Mouse (Mus musculus): ENCODE data around the gene Mavs. TPM values are rescaled to one million over a fixed set of nuclear protein-coding genes. Genes with fewer than 3 reads are reported as not detected.

Mavs gene
- polyA plus RNA-seq, 1 experiment from 2014 or later = 14.1 TPM

GRCm38 (mm10) chr2:131255738-131256137 lies 21.9 kb downstream of the Mavs start:
- no peak overlapping the region for H3K4me3 ChIP-seq (ENCODE audit: low read depth, low read length)
- TF ChIP-seq CTCF (IDR thresholded peaks at IDR 0.05) (no peak), EP300 (IDR thresholded peaks at IDR 0.05) (no peak)
- no peaks in the 10 kb centered on the region for H3K36me3 ChIP-seq (ENCODE audit: insufficient read depth, low read length)
- H3K27ac ChIP-seq (ENCODE audit: low read length) = no peak overlapping the region
- ATAC-seq = no peak
- H3K4me1 ChIP-seq (ENCODE audit: insufficient read depth, low read depth, low read length) = peaks cover 4% of the 10 kb centered on the region; the same call in 1 of the 2 replicates
- no peak overlapping the region for H3K4me2 ChIP-seq (replicated peaks; ENCODE audit: low read depth, low read length)
- H3K9ac ChIP-seq (replicated peaks; ENCODE audit: low read depth) = no peak overlapping the region
- no peaks in the 10 kb centered on the region for H3K27me3 ChIP-seq (replicated peaks; ENCODE audit: insufficient read depth, low read length)
- no peaks in the 10 kb centered on the region for H3K9me3 ChIP-seq (ENCODE audit: low read length)
- no peak for DNase-seq (ENCODE audit: low spot score)
- WGBS = 58% methylated on average over 3 of the region's 3 CpGs

- Histone ChIP-seq H3K27ac (ENCODE audit: low read length) (no peak overlapping the region), H3K36me3 (ENCODE audit: insufficient read depth, low read length) (no peaks in the 10 kb centered on the region), H3K4me2 (replicated peaks; ENCODE audit: low read depth, low read length) (no peak overlapping the region), H3K9ac (replicated peaks; ENCODE audit: low read depth) (no peak overlapping the region), H3K9me3 (ENCODE audit: low read length) (no peaks in the 10 kb centered on the region), H3K27me3 (replicated peaks; ENCODE audit: insufficient read depth, low read length) (no peaks in the 10 kb centered on the region), H3K4me1 (ENCODE audit: insufficient read depth, low read depth, low read length) (peaks cover 4% of the 10 kb centered on the region; the same call in 1 of the 2 replicates), H3K4me3 (ENCODE audit: low read depth, low read length) (no peak overlapping the region)
- ATAC-seq = no peak
- TF ChIP-seq CTCF (IDR thresholded peaks at IDR 0.05) (no peak), EP300 (IDR thresholded peaks at IDR 0.05) (no peak)
- WGBS = 77% methylated on average over 8 of the region's 8 CpGs
- DNase-seq (ENCODE audit: low spot score) = no peak
Observed at GRCm38 (mm10) chr2:131258693-131259092, 24.8 kb downstream of the Mavs start.

DNA sequence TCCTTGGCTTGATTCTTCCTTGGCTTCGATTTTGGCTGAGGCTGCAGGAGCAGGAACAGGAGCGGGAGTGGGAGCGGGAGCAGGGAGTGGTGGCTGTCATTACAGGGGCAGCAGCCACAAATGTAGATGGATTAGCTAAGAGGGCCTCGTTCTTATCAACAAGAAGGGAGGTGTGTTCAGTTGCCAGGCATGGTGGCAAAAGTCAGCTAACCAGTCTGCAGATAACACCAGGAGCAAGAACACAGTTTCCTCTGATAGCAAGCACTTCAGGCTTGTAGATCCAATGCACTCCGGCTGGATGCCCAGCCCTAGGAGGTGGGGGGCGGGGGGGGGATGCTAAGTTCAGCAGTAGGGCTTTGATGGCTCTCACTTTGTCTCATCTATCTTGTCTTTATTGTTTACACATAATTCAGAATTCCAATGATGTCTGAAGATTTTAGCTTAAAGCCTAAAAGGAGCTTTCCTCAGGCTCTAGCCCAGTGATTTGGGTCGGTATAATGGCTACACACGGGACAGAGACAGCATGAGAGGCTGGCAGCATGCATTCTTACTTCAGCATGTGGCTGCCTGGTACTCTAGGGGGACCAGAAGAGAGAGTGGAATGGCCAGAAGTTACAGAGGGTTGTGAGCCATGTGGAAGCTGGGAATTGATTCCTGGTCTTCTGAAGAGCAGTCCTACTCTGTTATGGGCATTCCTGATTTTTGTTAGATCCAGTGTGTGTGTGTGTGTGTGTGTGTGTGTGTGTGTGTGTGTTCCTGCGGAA lies 26.9 kb downstream of the Mavs start:
- Histone ChIP-seq H3K4me1 (ENCODE audit: insufficient read depth, low read depth, low read length) (peaks cover 7% of the 10 kb centered on the region; the same call in 1 of the 2 replicates), H3K27me3 (replicated peaks; ENCODE audit: insufficient read depth, low read length) (no peaks in the 10 kb centered on the region), H3K36me3 (ENCODE audit: insufficient read depth, low read length) (no peaks in the 10 kb centered on the region), H3K4me3 (ENCODE audit: low read depth, low read length) (no peak overlapping the region), H3K9me3 (ENCODE audit: low read length) (no peaks in the 10 kb centered on the region), H3K4me2 (replicated peaks; ENCODE audit: low read depth, low read length) (no peak overlapping the region), H3K27ac (ENCODE audit: low read length) (no peak overlapping the region), H3K9ac (replicated peaks; ENCODE audit: low read depth) (no peak overlapping the region)
- ATAC-seq (no peak), DNase-seq (ENCODE audit: low spot score) (no peak)
- WGBS = 29% methylated on average over 9 of the region's 9 CpGs
- TF ChIP-seq EP300 (IDR thresholded peaks at IDR 0.05) (no peak), CTCF (IDR thresholded peaks at IDR 0.05) (no peak)

- Histone ChIP-seq H3K4me2 (replicated peaks; ENCODE audit: low read depth, low read length) (peak overlapping the region; percentile 51), H3K4me3 (ENCODE audit: low read depth, low read length) (peak overlapping the region; percentile 82), H3K9ac (replicated peaks; ENCODE audit: low read depth) (peak overlapping the region; percentile 13; the same call in 1 of the 2 replicates), H3K27ac (ENCODE audit: low read length) (peak overlapping the region; percentile 99), H3K4me1 (ENCODE audit: insufficient read depth, low read depth, low read length) (peaks cover 7% of the 10 kb centered on the region; the same call in 1 of the 2 replicates), H3K9me3 (ENCODE audit: low read length) (no peaks in the 10 kb centered on the region), H3K36me3 (ENCODE audit: insufficient read depth, low read length) (no peaks in the 10 kb centered on the region), H3K27me3 (replicated peaks; ENCODE audit: insufficient read depth, low read length) (no peaks in the 10 kb centered on the region)
- 4% methylated on average over 10 of the region's 10 CpGs for WGBS
- TF ChIP-seq CTCF (IDR thresholded peaks at IDR 0.05) = no peak
- no peak for TF ChIP-seq EP300 (IDR thresholded peaks at IDR 0.05)
- DNase-seq (ENCODE audit: low spot score) (no peak), ATAC-seq (peak; percentile 45)
Observed at GRCm38 (mm10) chr2:131261481-131262212, 27.8 kb downstream of the Mavs start.

DNA sequence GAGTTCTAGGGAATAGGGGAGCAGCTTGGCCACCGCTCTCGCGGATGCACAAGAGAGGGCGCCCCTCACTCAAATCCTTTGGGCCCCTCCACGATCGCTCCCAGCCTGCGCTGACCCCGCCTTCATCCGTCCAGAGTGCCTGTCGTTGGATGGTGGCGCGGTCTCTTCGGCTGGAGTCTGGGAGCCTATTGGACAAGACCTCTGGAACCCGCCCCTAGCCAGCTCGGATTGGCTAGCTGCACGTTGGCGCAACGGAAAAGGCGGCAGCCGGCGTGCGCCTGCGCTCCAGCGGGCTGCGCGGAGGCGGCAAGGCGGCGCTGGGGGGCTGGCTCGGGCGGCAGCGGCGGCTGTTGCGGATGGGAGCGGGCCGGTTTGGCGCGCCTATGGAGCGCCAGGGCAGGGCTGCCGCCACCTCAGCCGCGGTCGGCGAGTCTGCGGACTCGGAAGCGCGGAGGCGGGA lies 28.4 kb downstream of the Mavs start, which contains the start of gene Pank2:
Pank2 (plus strand) TSS at position 283 of the 460 bp plus-strand sequence.
- Histone ChIP-seq H3K9me3 (ENCODE audit: low read length) (no peaks in the 10 kb centered on the region), H3K4me1 (ENCODE audit: insufficient read depth, low read depth, low read length) (peaks cover 7% of the 10 kb centered on the region; the same call in 1 of the 2 replicates), H3K36me3 (ENCODE audit: insufficient read depth, low read length) (no peaks in the 10 kb centered on the region), H3K9ac (replicated peaks; ENCODE audit: low read depth) (peak within 1 kb of the TSS; percentile 75), H3K4me3 (ENCODE audit: low read depth, low read length) (peak within 1 kb of the TSS; percentile 82), H3K27ac (ENCODE audit: low read length) (peak within 1 kb of the TSS; percentile 99), H3K4me2 (replicated peaks; ENCODE audit: low read depth, low read length) (peak within 1 kb of the TSS; percentile 51), H3K27me3 (replicated peaks; ENCODE audit: insufficient read depth, low read length) (no peaks in the 10 kb centered on the region)
- WGBS = under 1% methylated on average over 37 of the region's 49 CpGs
- DNase-seq (ENCODE audit: low spot score) = peak; percentile 99
- peak; percentile 99 for ATAC-seq
- TF ChIP-seq CTCF (IDR thresholded peaks at IDR 0.05) (peak; percentile 14; the same call in 1 of the 2 replicates), EP300 (IDR thresholded peaks at IDR 0.05) (no peak)

Data from lung, postnatal 0 days (tissue).